In the genomic region with DNA sequence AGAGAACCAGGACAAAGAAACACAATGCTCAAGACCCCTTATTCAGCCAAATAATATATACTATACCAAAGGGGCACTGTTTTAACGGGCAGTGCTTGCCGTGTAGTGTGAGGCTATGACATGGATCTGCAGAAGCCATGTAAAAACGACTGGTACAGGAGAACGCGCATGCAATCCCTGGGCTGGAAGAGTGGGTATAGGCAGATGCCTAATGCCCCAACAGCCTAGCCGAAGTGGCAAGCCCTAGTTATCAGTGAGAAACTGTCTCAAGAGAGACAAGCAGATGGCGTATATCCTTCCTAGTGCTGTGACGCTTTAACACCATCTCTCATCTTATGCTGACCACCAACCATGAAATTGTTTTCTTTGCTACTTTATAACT, we compare ENCODE assay signal across 28 mouse cellular contexts.
A peak's percentile ranks its signal among the peaks of the same experiment; 100 is the strongest.
DNase-seq lines count a peak whose midpoint lies in the region; ATAC-seq and TF ChIP-seq lines count a peak whose summit lies in the region.
"Had no signal": no experiment of that assay in that cellular context is flagged by ENCODE, and none has a peak within 500 bp of the region (broad histone marks: within the 10 kb centered on the region; RNA-seq: fewer than 3 reads in every experiment).

No protein-coding gene starts in this region.

- H3K4me1 ChIP-seq in hindbrain, embryonic 16.5 days (ENCODE audit: control insufficient read depth, insufficient read depth, low read depth, low read length) = no peaks in the 10 kb centered on the region
- no peaks in the 10 kb centered on the region for H3K4me1 ChIP-seq in hindbrain, embryonic 11.5 days (replicated peaks; ENCODE audit: control insufficient read depth, insufficient read depth, low read length)
- no peaks in the 10 kb centered on the region for H3K4me1 ChIP-seq in limb, embryonic 13.5 days
- 0 out of 2 replicates have a peak, but pooled peaks cover 3% of the 10 kb centered on the region for H3K4me1 ChIP-seq in limb, embryonic 10.5 days
- no peaks in the 10 kb centered on the region for H3K4me1 ChIP-seq in stomach, embryonic 14.5 days (ENCODE audit: control insufficient read depth, insufficient read depth, low read length)
- no peaks in the 10 kb centered on the region for H3K4me1 ChIP-seq in stomach, postnatal 0 days (replicated peaks; ENCODE audit: control insufficient read depth, insufficient read depth)
- H3K4me1 ChIP-seq in stomach, embryonic 16.5 days (ENCODE audit: control insufficient read depth, insufficient read depth, low read length) = no peaks in the 10 kb centered on the region
- H3K4me1 ChIP-seq: embryonic facial prominence, embryonic 12.5 days; forebrain, embryonic 10.5 days; hindbrain, embryonic 13.5 days; liver, embryonic 13.5 days; midbrain, embryonic 15.5 days had no signal

- H3K9ac ChIP-seq in hindbrain, embryonic 16.5 days (ENCODE audit: low read depth, low read length) = no peak overlapping the region
- H3K9ac ChIP-seq in hindbrain, embryonic 11.5 days (ENCODE audit: low read depth, low read length) = no peak overlapping the region
- no peak overlapping the region for H3K9ac ChIP-seq in limb, embryonic 13.5 days
- no peak overlapping the region for H3K9ac ChIP-seq in stomach, embryonic 14.5 days (replicated peaks; ENCODE audit: low read depth, low read length)
- no peak overlapping the region for H3K9ac ChIP-seq in stomach, postnatal 0 days (ENCODE audit: low read length)
- no peak overlapping the region for H3K9ac ChIP-seq in stomach, embryonic 16.5 days (ENCODE audit: low read length)
- H3K9ac ChIP-seq: embryonic facial prominence, embryonic 12.5 days; forebrain, postnatal 0 days; hindbrain, embryonic 13.5 days; liver, embryonic 13.5 days; midbrain, embryonic 15.5 days had no signal

- no peak for DNase-seq in hindbrain, embryonic 11.5 days (ENCODE audit: low spot score)
- no peak for DNase-seq in limb, embryonic 10.5 days (ENCODE audit: low spot score)
- DNase-seq in stomach, postnatal 0 days (ENCODE audit: low spot score) = no peak
- DNase-seq in heart, postnatal 10 days = no peak
- DNase-seq: adrenal gland, adult 2 months; adrenal gland, postnatal 36 days; cerebellum, adult 2 months; cerebellum, postnatal 25 days; forebrain, postnatal 0 days; heart, postnatal 36 days; kidney, postnatal 36 days; liver, embryonic 13.5 days; lung, adult 2 months; lung, postnatal 36 days; right cerebral cortex, postnatal 25 days had no signal

- no peaks in the 10 kb centered on the region for H3K9me3 ChIP-seq in hindbrain, embryonic 16.5 days (ENCODE audit: control insufficient read depth, low read length)
- no peaks in the 10 kb centered on the region for H3K9me3 ChIP-seq in hindbrain, embryonic 11.5 days (ENCODE audit: control insufficient read depth, low read length)
- H3K9me3 ChIP-seq in limb, embryonic 13.5 days = no peaks in the 10 kb centered on the region
- no peaks in the 10 kb centered on the region for H3K9me3 ChIP-seq in limb, embryonic 10.5 days (replicated peaks)
- no peaks in the 10 kb centered on the region for H3K9me3 ChIP-seq in stomach, embryonic 14.5 days (ENCODE audit: control insufficient read depth, low read depth, low read length)
- H3K9me3 ChIP-seq in stomach, postnatal 0 days (ENCODE audit: control insufficient read depth, low read length) = no peaks in the 10 kb centered on the region
- no peaks in the 10 kb centered on the region for H3K9me3 ChIP-seq in stomach, embryonic 16.5 days (replicated peaks; ENCODE audit: control insufficient read depth, low read length)
- H3K9me3 ChIP-seq: embryonic facial prominence, embryonic 12.5 days; forebrain, embryonic 10.5 days; hindbrain, embryonic 13.5 days; liver, embryonic 13.5 days; midbrain, embryonic 15.5 days had no signal

- peak; percentile 20; the same call in 1 of the 2 replicates for ATAC-seq in hindbrain, embryonic 16.5 days
- no peak for ATAC-seq in hindbrain, embryonic 11.5 days (ENCODE audit: low FRiP score)
- 0 out of 2 replicates have a peak, but pooled peaks have one; percentile 15 for ATAC-seq in limb, embryonic 13.5 days (ENCODE audit: low FRiP score, low read depth)
- no peak for ATAC-seq in stomach, embryonic 14.5 days (ENCODE audit: insufficient number of reproducible peaks, insufficient read depth, low FRiP score, low read depth)
- no peak for ATAC-seq in stomach, postnatal 0 days (ENCODE audit: low FRiP score, low TSS enrichment)
- no peak for ATAC-seq in stomach, embryonic 16.5 days (ENCODE audit: insufficient read depth, low FRiP score)
- ATAC-seq: activated CD4-positive, CD25-positive, alpha-beta regulatory T cell, adult 4 months; forebrain, postnatal 0 days; intestine, postnatal 0 days; midbrain, embryonic 15.5 days had no signal

- no peaks in the 10 kb centered on the region for H3K36me3 ChIP-seq in hindbrain, embryonic 16.5 days (ENCODE audit: control insufficient read depth, insufficient read depth, low read length)
- no peaks in the 10 kb centered on the region for H3K36me3 ChIP-seq in hindbrain, embryonic 11.5 days (ENCODE audit: control insufficient read depth, insufficient read depth, low read length)
- no peaks in the 10 kb centered on the region for H3K36me3 ChIP-seq in limb, embryonic 13.5 days
- H3K36me3 ChIP-seq in limb, embryonic 10.5 days = no peaks in the 10 kb centered on the region
- H3K36me3 ChIP-seq in stomach, embryonic 14.5 days (ENCODE audit: control insufficient read depth, insufficient read depth, low read length) = no peaks in the 10 kb centered on the region
- no peaks in the 10 kb centered on the region for H3K36me3 ChIP-seq in stomach, postnatal 0 days (ENCODE audit: control insufficient read depth, insufficient read depth, low read length)
- no peaks in the 10 kb centered on the region for H3K36me3 ChIP-seq in stomach, embryonic 16.5 days (ENCODE audit: control insufficient read depth, insufficient read depth, low read length)
- H3K36me3 ChIP-seq: embryonic facial prominence, embryonic 12.5 days; forebrain, embryonic 10.5 days; hindbrain, embryonic 13.5 days; liver, embryonic 13.5 days; midbrain, embryonic 15.5 days had no signal

- no peak overlapping the region for H3K4me2 ChIP-seq in hindbrain, embryonic 16.5 days (ENCODE audit: low read length)
- H3K4me2 ChIP-seq in hindbrain, embryonic 11.5 days (replicated peaks; ENCODE audit: low read depth, low read length) = no peak overlapping the region
- H3K4me2 ChIP-seq in limb, embryonic 13.5 days (replicated peaks) = no peak overlapping the region
- H3K4me2 ChIP-seq in stomach, embryonic 14.5 days (replicated peaks; ENCODE audit: low read depth, low read length) = no peak overlapping the region
- H3K4me2 ChIP-seq in stomach, postnatal 0 days (replicated peaks; ENCODE audit: low read depth) = no peak overlapping the region
- H3K4me2 ChIP-seq in stomach, embryonic 16.5 days (ENCODE audit: low read depth, low read length) = no peak overlapping the region
- H3K4me2 ChIP-seq: embryonic facial prominence, embryonic 12.5 days; hindbrain, embryonic 13.5 days; liver, embryonic 13.5 days; midbrain, embryonic 15.5 days had no signal

- no peak overlapping the region for H3K4me3 ChIP-seq in hindbrain, embryonic 16.5 days (ENCODE audit: low read length)
- no peak overlapping the region for H3K4me3 ChIP-seq in hindbrain, embryonic 11.5 days (ENCODE audit: low read depth, low read length)
- no peak overlapping the region for H3K4me3 ChIP-seq in limb, embryonic 13.5 days
- no peak overlapping the region for H3K4me3 ChIP-seq in limb, embryonic 10.5 days
- H3K4me3 ChIP-seq in stomach, embryonic 14.5 days (ENCODE audit: low read depth, low read length) = no peak overlapping the region
- H3K4me3 ChIP-seq in stomach, postnatal 0 days (ENCODE audit: low read depth, low read length) = no peak overlapping the region
- no peak overlapping the region for H3K4me3 ChIP-seq in stomach, embryonic 16.5 days (replicated peaks; ENCODE audit: low read length)
- H3K4me3 ChIP-seq: embryonic facial prominence, embryonic 12.5 days; forebrain, embryonic 10.5 days; hindbrain, embryonic 13.5 days; layer of hippocampus, adult 2 months; left cerebral cortex, adult 2 months; liver, embryonic 13.5 days; midbrain, embryonic 15.5 days had no signal

- H3K27me3 ChIP-seq in hindbrain, embryonic 16.5 days (replicated peaks; ENCODE audit: control insufficient read depth, insufficient read depth, low read length) = no peaks in the 10 kb centered on the region
- H3K27me3 ChIP-seq in hindbrain, embryonic 11.5 days (ENCODE audit: control insufficient read depth, insufficient read depth, low read length) = no peaks in the 10 kb centered on the region
- H3K27me3 ChIP-seq in limb, embryonic 13.5 days = 0 out of 2 replicates have a peak, but pooled peaks cover 4% of the 10 kb centered on the region
- no peaks in the 10 kb centered on the region for H3K27me3 ChIP-seq in limb, embryonic 10.5 days (ENCODE audit: low read depth, poor library complexity, severe bottlenecking)
- H3K27me3 ChIP-seq in stomach, embryonic 14.5 days (ENCODE audit: control insufficient read depth, insufficient read depth, low read length) = no peaks in the 10 kb centered on the region
- H3K27me3 ChIP-seq in stomach, postnatal 0 days (ENCODE audit: control insufficient read depth, insufficient read depth, low read length) = no peaks in the 10 kb centered on the region
- H3K27me3 ChIP-seq in stomach, embryonic 16.5 days (ENCODE audit: control insufficient read depth, insufficient read depth, low read length) = no peaks in the 10 kb centered on the region
- H3K27me3 ChIP-seq: CH12.LX; embryonic facial prominence, embryonic 12.5 days; hindbrain, embryonic 13.5 days; liver, embryonic 13.5 days; midbrain, embryonic 15.5 days had no signal

- TF ChIP-seq CTCF in stomach, postnatal 0 days (IDR thresholded peaks at IDR 0.05; ENCODE audit: low read depth) = no peak

- TF ChIP-seq EP300 in stomach, postnatal 0 days (optimal IDR thresholded peaks at IDR 0.05) = no peak

- H3K27ac ChIP-seq in hindbrain, embryonic 16.5 days (ENCODE audit: low read depth, low read length) = no peak overlapping the region
- H3K27ac ChIP-seq in hindbrain, embryonic 11.5 days (ENCODE audit: low read depth, low read length) = no peak overlapping the region
- H3K27ac ChIP-seq in limb, embryonic 13.5 days = no peak overlapping the region
- H3K27ac ChIP-seq in limb, embryonic 10.5 days = no peak overlapping the region
- H3K27ac ChIP-seq in stomach, embryonic 14.5 days (ENCODE audit: low read length) = peak overlapping the region; percentile 50; the same call in 1 of the 2 replicates
- no peak overlapping the region for H3K27ac ChIP-seq in stomach, postnatal 0 days (replicated peaks)
- peak overlapping the region; percentile 1 for H3K27ac ChIP-seq in stomach, embryonic 16.5 days (ENCODE audit: low read length)
- H3K27ac ChIP-seq: embryonic facial prominence, embryonic 12.5 days; forebrain, embryonic 10.5 days; hindbrain, embryonic 13.5 days; layer of hippocampus, adult 2 months; left cerebral cortex, adult 2 months; liver, embryonic 13.5 days; midbrain, embryonic 15.5 days had no signal

- intact Hi-C loops in heart, postnatal 10 days (cut with DNase I) = loop anchor here (5.0 kb wide), 2 partner anchors 585 to 755 kb away; partner anchors contain the start of gene Spry1

- WGBS in hindbrain, embryonic 16.5 days = 82% methylated on average over 8 of the region's 8 CpGs
- 87% methylated on average over 8 of the region's 8 CpGs for WGBS in hindbrain, embryonic 11.5 days
- WGBS in limb, embryonic 13.5 days = 80% methylated on average over 8 of the region's 8 CpGs
- 90% methylated on average over 8 of the region's 8 CpGs for WGBS in limb, embryonic 10.5 days
- 84% methylated on average over 8 of the region's 8 CpGs for WGBS in stomach, embryonic 14.5 days
- 81% methylated on average over 8 of the region's 8 CpGs for WGBS in stomach, postnatal 0 days
- WGBS in stomach, embryonic 16.5 days = 88% methylated on average over 8 of the region's 8 CpGs

Comparison
In these comparisons a context has a peak if more than half of its experiments do, and no peak if none do; other contexts are left out.
1. ATAC-seq: peak in hindbrain, embryonic 16.5 days (single experiment) and limb, embryonic 13.5 days (single experiment); none in hindbrain, embryonic 11.5 days (single experiment), stomach, embryonic 14.5 days (single experiment), stomach, postnatal 0 days (single experiment) and stomach, embryonic 16.5 days (single experiment).
2. H3K27ac ChIP-seq: peak in stomach, embryonic 14.5 days (single experiment) and stomach, embryonic 16.5 days (single experiment); none in hindbrain, embryonic 16.5 days (single experiment), hindbrain, embryonic 11.5 days (single experiment), limb, embryonic 13.5 days (single experiment), limb, embryonic 10.5 days (single experiment) and stomach, postnatal 0 days (single experiment).